Mouse (Mus musculus) olfactory bulb, adult 2 months (tissue): ENCODE measurements around the gene Tspan31. TPM values are rescaled to one million over a fixed set of nuclear protein-coding genes. Genes with fewer than 3 reads are reported as not detected.
"Not testable (repeated sequence)": the region's sequence is repeated elsewhere in the genome, so short reads cannot be mapped to it uniquely, and the experiment has no call there.

Source experiments
- H3K27ac ChIP-seq: fragments of 200-500 bp; 2 replicates; pipeline ENCODE4 v1.5.1; 2012; ENCODE audit warnings: low read depth, low read length; ENCODE audit not compliant: insufficient read depth
- H3K4me1 ChIP-seq: fragments of 200-500 bp; 2 replicates; pipeline ENCODE4 v1.6.1; 2012; ENCODE audit warnings: low read length; ENCODE audit not compliant: control insufficient read depth, insufficient read depth
- H3K4me3 ChIP-seq: fragments of 200-500 bp; 2 replicates; pipeline ENCODE4 v1.5.1; 2012; ENCODE audit warnings: mild to moderate bottlenecking, low read depth, low read length, moderate library complexity; ENCODE audit not compliant: insufficient read depth
- CTCF ChIP-seq: fragments of 200-500 bp; IDR thresholded peaks from 2 replicates; pipeline ENCODE4 v1.5.1; 2012; ENCODE audit warnings: low read depth, mild to moderate bottlenecking, low read length, moderate library complexity; ENCODE audit not compliant: insufficient read depth
- POLR2A ChIP-seq: fragments of 200-500 bp; IDR thresholded peaks from 2 replicates; pipeline ENCODE4 v1.6.1; 2012; ENCODE audit warnings: mild to moderate bottlenecking, low read depth, low read length, moderate library complexity; ENCODE audit not compliant: insufficient read depth
- WGBS: fragments of 180-500 bp; shearing (Covaris S2); methylation state at CpG from one replicate; pipeline ENCODE4 v1.1.7; 2018; 5-methylcytosine and 5-hydroxymethylcytosine counted together
- polyA plus RNA-seq: library from polyadenylated mRNA; stranded (reverse); fragments of >200 nt; gene quantifications from 2 replicates; pipeline ENCODE4 v1.2.4, GENCODE M21; 2012; ENCODE audit warnings: low replicate concordance; ENCODE audit not compliant: missing spikeins, insufficient read depth, insufficient read length

The Tspan31 gene
- polyA plus RNA-seq, 1 experiment = not detected

GRCm38 (mm10) chr10:127078677-127079575 is 8.9 kb upstream of the Tspan31 start:
- Histone ChIP-seq H3K27ac (peak overlapping the region; percentile 99), H3K4me1 (peaks cover 45% of the 10 kb centered on the region), H3K4me3 (peak overlapping the region; percentile 89)
- 2% methylated on average over 38 of the region's 49 CpGs for WGBS
- no peak for TF ChIP-seq CTCF
- TF ChIP-seq POLR2A = 0 out of 2 replicates have a peak, but pooled peaks have one; percentile 13

- Histone ChIP-seq H3K4me3 (peak overlapping the region; percentile 52), H3K4me1 (peaks cover 41% of the 10 kb centered on the region), H3K27ac (peak overlapping the region; percentile 99)
- TF ChIP-seq CTCF = no peak
- TF ChIP-seq POLR2A = no peak
- 3% methylated on average over 12 of the region's 12 CpGs for WGBS
These were observed 8.1 kb upstream of the Tspan31 start for GRCm38 (mm10) chr10:127078001-127078676.

GRCm38 (mm10) chr10:127077515-127077914 is 7.5 kb upstream of the Tspan31 start:
- H3K27ac ChIP-seq = peak overlapping the region; percentile 99
- H3K4me1 ChIP-seq = peaks cover 35% of the 10 kb centered on the region
- no peak for TF ChIP-seq POLR2A
- no peak for TF ChIP-seq CTCF
- peak overlapping the region; percentile 52 for H3K4me3 ChIP-seq
- WGBS = 8% methylated on average over 10 of the region's 10 CpGs

GRCm38 (mm10) chr10:127076082-127076481 is 6.0 kb upstream of the Tspan31 start:
- peak overlapping the region; percentile 48 for H3K27ac ChIP-seq
- no peak for TF ChIP-seq CTCF
- no peak for TF ChIP-seq POLR2A
- peaks cover 35% of the 10 kb centered on the region for H3K4me1 ChIP-seq
- WGBS = 31% methylated on average over 4 of the region's 4 CpGs
- peak overlapping the region; percentile 12 for H3K4me3 ChIP-seq

- peak overlapping the region; percentile 12 for H3K4me3 ChIP-seq
- peak overlapping the region; percentile 48 for H3K27ac ChIP-seq
- WGBS = 54% methylated on average over 8 of the region's 8 CpGs
- TF ChIP-seq POLR2A (no peak), CTCF (no peak)
- H3K4me1 ChIP-seq = peaks cover 31% of the 10 kb centered on the region
These were observed 5.6 kb upstream of the Tspan31 start for GRCm38 (mm10) chr10:127075651-127076050.

- Histone ChIP-seq H3K4me1 (peaks cover 29% of the 10 kb centered on the region), H3K27ac (peak within 1 kb of the TSS; percentile 48), H3K4me3 (peak within 1 kb of the TSS; percentile 12)
- WGBS = 70% methylated on average over 9 of the region's 9 CpGs
- no peak for TF ChIP-seq POLR2A
- TF ChIP-seq CTCF = no peak
These were observed 5.0 kb upstream of the Tspan31 start, which contains the start of gene Agap2 for GRCm38 (mm10) chr10:127075080-127075479. Gene Agap2 (plus strand): TSS chr10:127075284.

- TF ChIP-seq CTCF (no peak), POLR2A (no peak)
- WGBS = 84% methylated on average over 1 of the region's 1 CpGs
- peaks cover 34% of the 10 kb centered on the region for H3K4me1 ChIP-seq
- no peak overlapping the region for H3K4me3 ChIP-seq
- H3K27ac ChIP-seq = no peak overlapping the region
These were observed 3.9 kb upstream of the Tspan31 start for GRCm38 (mm10) chr10:127073981-127074380.

- 80% methylated on average over 2 of the region's 2 CpGs for WGBS
These were observed 2.9 kb upstream of the Tspan31 start for GRCm38 (mm10) chr10:127072969-127073368.

GRCm38 (mm10) chr10:127072270-127072669 is 2.2 kb upstream of the Tspan31 start:
- not testable (repeated sequence) for H3K27ac ChIP-seq, H3K4me3 ChIP-seq
- H3K4me1 ChIP-seq = peaks cover 24% of the 10 kb centered on the region
- WGBS = 67% methylated on average over 4 of the region's 4 CpGs

More at GRCm38 (mm10) chr10:127072969-127073368, 2.9 kb upstream of the Tspan31 start:
- H3K27ac ChIP-seq, H3K4me3 ChIP-seq: not testable (repeated sequence)
- peaks cover 30% of the 10 kb centered on the region for H3K4me1 ChIP-seq
